Mouse (Mus musculus) G1E-ER4 (cell line): ENCODE measurements around the gene Tab2. TPM values are rescaled to one million over a fixed set of nuclear protein-coding genes. Genes with fewer than 3 reads are reported as not detected.

Experiments used
- GATA1 ChIP-seq: IDR thresholded peaks from one replicate; pipeline ENCODE4 v1.8.0; 2012; ENCODE audit warnings: low read length, inconsistent platforms
- polyA plus RNA-seq: library from polyadenylated mRNA; stranded (reverse); fragments of >175 nt; gene quantifications from 2 replicates; pipeline ENCODE4 v1.2.3, GENCODE M21; 2012

Gene Tab2
- polyA plus RNA-seq, 1 experiment, result 14.7 TPM

DNA sequence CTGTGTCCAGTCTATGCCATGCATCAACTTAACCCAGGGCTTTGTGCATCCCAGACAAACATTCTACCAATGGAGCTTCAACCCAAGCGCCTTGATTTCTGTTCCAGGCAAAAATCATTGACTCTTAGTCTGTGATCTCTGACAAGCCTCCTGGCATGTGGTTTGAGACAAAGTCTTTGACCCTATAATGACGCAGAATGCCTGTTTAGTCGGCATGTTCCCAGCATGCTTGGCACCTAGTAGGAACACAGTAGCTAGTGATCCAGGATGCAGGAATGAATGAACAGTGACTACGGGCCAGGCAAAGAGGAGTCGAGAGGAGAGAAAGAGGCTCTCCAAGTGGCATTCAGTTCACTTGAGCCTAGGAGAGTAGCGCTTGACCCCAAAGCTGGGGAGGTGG lies 92.6 kb downstream of the Tab2 start:
- no peak for TF ChIP-seq GATA1

GRCm38 (mm10) chr10:7861937-7862657 lies 93.9 kb downstream of the Tab2 start:
- no peak for TF ChIP-seq GATA1

- TF ChIP-seq GATA1, result no peak
Observed at GRCm38 (mm10) chr10:7861259-7861936, 94.6 kb downstream of the Tab2 start.

- no peak for TF ChIP-seq GATA1
Observed at GRCm38 (mm10) chr10:7860494-7860893, 95.5 kb downstream of the Tab2 start.

Other genes with a start within 250 kb of the Tab2 start
- gene Katna1, start 230.2 kb downstream of the Tab2 start, polyA plus RNA-seq, result 1.1 and 1.5 TPM in 2 replicates
- 8.0 and 11.0 TPM in 2 replicates for gene Ginm1, start 163.4 kb downstream of the Tab2 start, polyA plus RNA-seq
- 1.8 and 6.3 TPM in 2 replicates for gene Ppil4, start 163.3 kb downstream of the Tab2 start, polyA plus RNA-seq
- gene Zc3h12d, start 123.8 kb downstream of the Tab2 start, polyA plus RNA-seq, result not detected in 2 replicates